Mouse (Mus musculus): ENCODE measurements around the gene 4932414N04Rik. TPM values are rescaled to one million over a fixed set of nuclear protein-coding genes. Genes with fewer than 3 reads are reported as not detected.
"Not testable (repeated sequence)": the region's sequence is repeated elsewhere in the genome, so short reads cannot be mapped to it uniquely, and the experiment has no call there.

4932414N04Rik gene
- polyA plus RNA-seq, 1 experiment from 2014 or later: not detected

GRCm38 (mm10) chr2:68782268-68783132, 126.2 kb downstream of the 4932414N04Rik start:
- DNase-seq (ENCODE audit: low spot score) (no peak), ATAC-seq (ENCODE audit: insufficient read depth, low FRiP score, low TSS enrichment) (no peak)
- WGBS: 59% methylated on average over 16 of the region's 16 CpGs
- Histone ChIP-seq H3K27ac (ENCODE audit: low read depth, low read length) (no peak overlapping the region), H3K4me3 (ENCODE audit: low read depth, low read length) (no peak overlapping the region), H3K36me3 (ENCODE audit: control insufficient read depth, insufficient read depth, low read length) (no peaks in the 10 kb centered on the region), H3K4me2 (ENCODE audit: low read depth) (0 out of 2 replicates have a peak overlapping the region, but pooled peaks have one; percentile 9), H3K9me3 (ENCODE audit: control insufficient read depth, low read length) (no peaks in the 10 kb centered on the region), H3K4me1 (ENCODE audit: control insufficient read depth, insufficient read depth, low read length) (no peaks in the 10 kb centered on the region), H3K9ac (ENCODE audit: low read length) (no peak overlapping the region), H3K27me3 (ENCODE audit: control insufficient read depth, insufficient read depth, low read length) (no peaks in the 10 kb centered on the region)

GRCm38 (mm10) chr2:68783664-68784063, 127.4 kb downstream of the 4932414N04Rik start:
- ATAC-seq (ENCODE audit: insufficient read depth, low FRiP score, low TSS enrichment); H3K27ac ChIP-seq (ENCODE audit: low read depth, low read length); H3K27me3 ChIP-seq (ENCODE audit: control insufficient read depth, insufficient read depth, low read length): not testable (repeated sequence)

GRCm38 (mm10) chr2:68784710-68785427, 128.6 kb downstream of the 4932414N04Rik start:
- Histone ChIP-seq H3K9ac (ENCODE audit: low read length) (no peak overlapping the region), H3K9me3 (ENCODE audit: control insufficient read depth, low read length) (no peaks in the 10 kb centered on the region), H3K4me3 (ENCODE audit: low read depth, low read length) (no peak overlapping the region), H3K36me3 (ENCODE audit: control insufficient read depth, insufficient read depth, low read length) (no peaks in the 10 kb centered on the region), H3K4me1 (ENCODE audit: control insufficient read depth, insufficient read depth, low read length) (no peaks in the 10 kb centered on the region), H3K27ac (ENCODE audit: low read depth, low read length) (no peak overlapping the region), H3K27me3 (ENCODE audit: control insufficient read depth, insufficient read depth, low read length) (no peaks in the 10 kb centered on the region), H3K4me2 (ENCODE audit: low read depth) (no peak overlapping the region)
- DNase-seq (ENCODE audit: low spot score): peak; percentile 78
- WGBS: 37% methylated on average over 5 of the region's 5 CpGs
- ATAC-seq (ENCODE audit: insufficient read depth, low FRiP score, low TSS enrichment): peak; percentile 75

More at GRCm38 (mm10) chr2:68783664-68784063, 127.4 kb downstream of the 4932414N04Rik start:
- H3K4me2 ChIP-seq (ENCODE audit: low read depth); H3K9ac ChIP-seq (ENCODE audit: low read length); H3K4me1 ChIP-seq (ENCODE audit: control insufficient read depth, insufficient read depth, low read length); H3K4me3 ChIP-seq (ENCODE audit: low read depth, low read length); H3K9me3 ChIP-seq (ENCODE audit: control insufficient read depth, low read length); H3K36me3 ChIP-seq (ENCODE audit: control insufficient read depth, insufficient read depth, low read length); DNase-seq (ENCODE audit: low spot score): not testable (repeated sequence)
- 93% methylated on average over 8 of the region's 8 CpGs for WGBS

- ATAC-seq (ENCODE audit: insufficient read depth, low FRiP score, low TSS enrichment) (no peak), DNase-seq (ENCODE audit: low spot score) (no peak)
- WGBS: 82% methylated on average over 3 of the region's 3 CpGs
- Histone ChIP-seq H3K9ac (ENCODE audit: low read length) (no peak overlapping the region), H3K27ac (ENCODE audit: low read depth, low read length) (no peak overlapping the region), H3K27me3 (ENCODE audit: control insufficient read depth, insufficient read depth, low read length) (no peaks in the 10 kb centered on the region), H3K9me3 (ENCODE audit: control insufficient read depth, low read length) (no peaks in the 10 kb centered on the region), H3K4me2 (ENCODE audit: low read depth) (no peak overlapping the region), H3K4me1 (ENCODE audit: control insufficient read depth, insufficient read depth, low read length) (no peaks in the 10 kb centered on the region), H3K4me3 (ENCODE audit: low read depth, low read length) (no peak overlapping the region), H3K36me3 (ENCODE audit: control insufficient read depth, insufficient read depth, low read length) (no peaks in the 10 kb centered on the region)
These were observed 130.9 kb downstream of the 4932414N04Rik start for GRCm38 (mm10) chr2:68787161-68787675.

- H3K4me3 ChIP-seq (ENCODE audit: low read depth, low read length): no peak overlapping the region
- DNase-seq (ENCODE audit: low spot score) (no peak), ATAC-seq (ENCODE audit: insufficient read depth, low FRiP score, low TSS enrichment) (no peak)
- H3K36me3 ChIP-seq (ENCODE audit: control insufficient read depth, insufficient read depth, low read length): no peaks in the 10 kb centered on the region
- H3K9ac ChIP-seq (ENCODE audit: low read length): no peak overlapping the region
- no peaks in the 10 kb centered on the region for H3K9me3 ChIP-seq (ENCODE audit: control insufficient read depth, low read length)
- H3K27me3 ChIP-seq (ENCODE audit: control insufficient read depth, insufficient read depth, low read length): no peaks in the 10 kb centered on the region
- WGBS: 81% methylated on average over 5 of the region's 5 CpGs
- no peaks in the 10 kb centered on the region for H3K4me1 ChIP-seq (ENCODE audit: control insufficient read depth, insufficient read depth, low read length)
- no peak overlapping the region for H3K4me2 ChIP-seq (ENCODE audit: low read depth)
- H3K27ac ChIP-seq (ENCODE audit: low read depth, low read length): no peak overlapping the region
These were observed 136.0 kb downstream of the 4932414N04Rik start for GRCm38 (mm10) chr2:68792296-68792695.

GRCm38 (mm10) chr2:68793472-68793871, 137.2 kb downstream of the 4932414N04Rik start:
- 79% methylated on average over 1 of the region's 1 CpGs for WGBS
- Histone ChIP-seq H3K4me3 (ENCODE audit: low read depth, low read length) (no peak overlapping the region), H3K4me1 (ENCODE audit: control insufficient read depth, insufficient read depth, low read length) (no peaks in the 10 kb centered on the region), H3K4me2 (ENCODE audit: low read depth) (no peak overlapping the region), H3K36me3 (ENCODE audit: control insufficient read depth, insufficient read depth, low read length) (no peaks in the 10 kb centered on the region), H3K9me3 (ENCODE audit: control insufficient read depth, low read length) (no peaks in the 10 kb centered on the region), H3K27me3 (ENCODE audit: control insufficient read depth, insufficient read depth, low read length) (no peaks in the 10 kb centered on the region), H3K27ac (ENCODE audit: low read depth, low read length) (no peak overlapping the region), H3K9ac (ENCODE audit: low read length) (no peak overlapping the region)
- no peak for ATAC-seq (ENCODE audit: insufficient read depth, low FRiP score, low TSS enrichment)
- DNase-seq (ENCODE audit: low spot score): no peak

- DNase-seq (ENCODE audit: low spot score) (no peak), ATAC-seq (ENCODE audit: insufficient read depth, low FRiP score, low TSS enrichment) (no peak)
- 94% methylated on average over 5 of the region's 5 CpGs for WGBS
- H3K27ac ChIP-seq (ENCODE audit: low read depth, low read length): no peak overlapping the region
- no peaks in the 10 kb centered on the region for H3K36me3 ChIP-seq (ENCODE audit: control insufficient read depth, insufficient read depth, low read length)
- H3K9me3 ChIP-seq (ENCODE audit: control insufficient read depth, low read length): no peaks in the 10 kb centered on the region
- no peak overlapping the region for H3K4me2 ChIP-seq (ENCODE audit: low read depth)
- no peaks in the 10 kb centered on the region for H3K4me1 ChIP-seq (ENCODE audit: control insufficient read depth, insufficient read depth, low read length)
- no peaks in the 10 kb centered on the region for H3K27me3 ChIP-seq (ENCODE audit: control insufficient read depth, insufficient read depth, low read length)
- no peak overlapping the region for H3K4me3 ChIP-seq (ENCODE audit: low read depth, low read length)
- H3K9ac ChIP-seq (ENCODE audit: low read length): no peak overlapping the region
These were observed 137.9 kb downstream of the 4932414N04Rik start for GRCm38 (mm10) chr2:68794181-68794580.

- ATAC-seq (ENCODE audit: insufficient read depth, low FRiP score, low TSS enrichment): no peak
- Histone ChIP-seq H3K4me3 (ENCODE audit: low read depth, low read length) (no peak overlapping the region), H3K36me3 (ENCODE audit: control insufficient read depth, insufficient read depth, low read length) (no peaks in the 10 kb centered on the region), H3K4me1 (ENCODE audit: control insufficient read depth, insufficient read depth, low read length) (no peaks in the 10 kb centered on the region), H3K27me3 (ENCODE audit: control insufficient read depth, insufficient read depth, low read length) (no peaks in the 10 kb centered on the region), H3K4me2 (ENCODE audit: low read depth) (no peak overlapping the region), H3K27ac (ENCODE audit: low read depth, low read length) (no peak overlapping the region), H3K9me3 (ENCODE audit: control insufficient read depth, low read length) (no peaks in the 10 kb centered on the region), H3K9ac (ENCODE audit: low read length) (no peak overlapping the region)
- DNase-seq (ENCODE audit: low spot score): no peak
- WGBS: 44% methylated on average over 9 of the region's 9 CpGs
These were observed 138.3 kb downstream of the 4932414N04Rik start for GRCm38 (mm10) chr2:68794616-68795015.
